Mouse (Mus musculus) cerebellum, adult 2 months (tissue): ENCODE results near the gene Jazf1. TPM values are rescaled to one million over a fixed set of nuclear protein-coding genes. Genes with fewer than 3 reads are reported as not detected.

Experiments used
- DNase-seq, 2 experiments: peaks; one replicate each; pipeline ENCODE4 v3.0.0; 2021
- H3K27ac ChIP-seq: fragments of 200-500 bp; 2 replicates; pipeline ENCODE4 v1.5.1; 2012; ENCODE audit warnings: low read length, control low read depth, inconsistent platforms; ENCODE audit not compliant: insufficient read depth
- H3K27me3 ChIP-seq: fragments of 200-500 bp; 2 replicates; pipeline ENCODE4 v1.6.1; 2012; ENCODE audit warnings: inconsistent platforms, mild to moderate bottlenecking, low read length, moderate library complexity; ENCODE audit not compliant: control insufficient read depth, insufficient read depth
- H3K4me1 ChIP-seq: fragments of 200-500 bp; 2 replicates; pipeline ENCODE4 v1.6.1; 2011; ENCODE audit warnings: low read length; ENCODE audit not compliant: control insufficient read depth, insufficient read depth
- H3K4me3 ChIP-seq: fragments of 200-500 bp; replicated peaks from 2 replicates; pipeline ENCODE3; 2011; ENCODE audit warnings: mild to moderate bottlenecking, low read depth, low read length, control low read depth; ENCODE audit not compliant: insufficient read depth
- CTCF ChIP-seq: fragments of 200-500 bp; IDR thresholded peaks from 2 replicates; pipeline ENCODE4 v1.5.1; 2011; ENCODE audit warnings: low read depth, mild to moderate bottlenecking, control low read depth, low read length, moderate library complexity, borderline replicate concordance; ENCODE audit not compliant: insufficient read depth
- POLR2A ChIP-seq: fragments of 200-500 bp; IDR thresholded peaks from 2 replicates; pipeline ENCODE4 v1.6.1; 2011; ENCODE audit warnings: low read length, control low read depth, borderline replicate concordance; ENCODE audit not compliant: insufficient read depth
- WGBS: fragments of 180-500 bp; shearing (Covaris S2); methylation state at CpG from one replicate; pipeline ENCODE4 v1.1.7; 2018; 5-methylcytosine and 5-hydroxymethylcytosine counted together
- polyA plus RNA-seq: library from polyadenylated mRNA; depleted of rRNA; stranded (reverse); fragments of >200 nt; gene quantifications from 2 replicates; pipeline ENCODE4 v1.2.3, GENCODE M21; 2012

Gene Jazf1
- polyA plus RNA-seq, 1 experiment = 11.4 TPM

DNA sequence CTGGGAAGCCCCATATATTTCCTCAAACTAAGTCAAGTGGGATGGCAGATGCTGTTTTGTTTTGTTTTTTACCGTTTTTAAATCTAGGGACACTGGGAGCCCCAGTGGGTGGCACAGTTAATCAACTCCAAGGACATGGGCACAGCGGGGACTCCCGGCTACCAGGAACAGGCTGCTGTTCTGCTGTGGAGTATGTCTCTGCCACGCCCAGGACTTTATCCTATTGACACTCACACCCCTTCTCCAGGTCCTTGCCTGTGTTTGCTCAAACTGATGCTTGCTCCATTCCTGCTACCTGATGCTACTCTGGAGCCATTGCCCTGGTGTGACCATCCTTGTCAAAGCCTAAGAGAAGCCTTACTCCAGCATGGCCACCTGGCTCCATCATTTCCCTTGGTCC is 277.6 kb downstream of the Jazf1 start:
- H3K27me3 ChIP-seq = no peaks in the 10 kb centered on the region
- H3K4me1 ChIP-seq = no peaks in the 10 kb centered on the region
- H3K4me3 ChIP-seq = no peak overlapping the region
- no peak for TF ChIP-seq CTCF
- no peak for TF ChIP-seq POLR2A
- 70% methylated on average over 4 of the region's 4 CpGs for WGBS
- no peak for DNase-seq
- H3K27ac ChIP-seq = no peak overlapping the region

DNA sequence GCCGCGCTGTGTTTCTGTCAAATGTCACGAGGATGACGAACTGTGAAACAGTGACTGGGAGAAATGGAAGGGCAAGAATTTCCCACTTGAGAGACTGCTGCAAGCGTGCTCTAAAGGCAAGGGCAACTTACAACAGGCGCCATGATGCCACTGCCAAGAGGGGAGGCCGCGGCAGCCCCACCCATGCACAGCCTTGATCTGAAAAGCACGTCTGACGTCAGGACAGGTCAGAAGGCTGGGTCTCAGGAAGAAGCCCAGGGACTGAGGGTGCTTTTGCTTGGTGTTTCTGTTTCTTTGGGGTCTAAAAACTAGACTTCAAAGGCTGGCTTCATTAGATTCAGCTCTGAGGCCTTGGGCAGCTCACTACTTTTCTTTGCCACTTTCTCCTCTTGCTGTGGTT is 278.1 kb downstream of the Jazf1 start:
- no peaks in the 10 kb centered on the region for H3K4me1 ChIP-seq
- no peak overlapping the region for H3K4me3 ChIP-seq
- H3K27ac ChIP-seq = no peak overlapping the region
- 91% methylated on average over 10 of the region's 10 CpGs for WGBS
- TF ChIP-seq CTCF (no peak), POLR2A (no peak)
- no peak for DNase-seq
- H3K27me3 ChIP-seq = no peaks in the 10 kb centered on the region

DNA sequence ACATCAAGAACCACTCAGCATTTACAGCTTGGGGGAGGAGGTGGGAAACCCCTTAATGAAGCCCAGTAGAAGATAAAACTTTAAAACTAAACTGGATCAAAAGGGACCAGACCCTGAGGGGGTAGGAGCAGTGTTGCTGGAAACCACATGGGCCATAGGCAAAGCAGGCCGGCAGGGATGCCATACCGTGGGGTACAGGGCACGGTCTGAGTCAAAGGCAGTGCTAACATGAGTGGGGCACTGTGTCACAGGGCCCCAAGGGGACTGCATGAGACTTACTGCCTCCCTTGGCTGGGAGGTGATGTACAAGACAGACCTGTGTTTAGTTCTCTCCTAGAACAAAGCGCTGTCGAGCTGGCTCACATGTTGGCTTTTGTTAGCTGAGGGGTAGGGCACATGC is 288.9 kb downstream of the Jazf1 start:
- TF ChIP-seq CTCF = no peak
- no peak for TF ChIP-seq POLR2A
- H3K27me3 ChIP-seq = no peaks in the 10 kb centered on the region
- H3K4me3 ChIP-seq = no peak overlapping the region
- WGBS = 90% methylated on average over 5 of the region's 5 CpGs
- no peak for DNase-seq
- H3K4me1 ChIP-seq = no peaks in the 10 kb centered on the region
- H3K27ac ChIP-seq = no peak overlapping the region

DNA sequence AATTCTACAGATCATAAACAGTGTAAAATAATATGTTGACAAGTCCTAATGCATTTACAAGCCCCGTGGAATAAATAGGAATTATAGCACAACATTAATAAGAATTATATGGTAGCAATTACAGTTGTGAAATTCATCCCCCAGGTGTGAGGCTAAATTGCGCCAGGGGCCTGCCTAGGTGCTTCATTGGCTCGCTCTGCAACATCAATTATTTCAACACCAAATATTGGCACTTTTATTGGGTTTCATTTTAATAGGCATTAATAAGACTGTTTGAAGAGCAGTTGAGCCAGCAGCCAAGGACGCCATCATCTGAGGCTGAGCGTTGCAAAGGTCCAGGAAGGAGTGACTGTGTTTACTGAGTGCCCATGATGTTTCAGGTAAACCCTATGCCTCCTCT is 289.9 kb downstream of the Jazf1 start:
- no peaks in the 10 kb centered on the region for H3K4me1 ChIP-seq
- DNase-seq = no peak
- WGBS = 96% methylated on average over 5 of the region's 5 CpGs
- no peak overlapping the region for H3K4me3 ChIP-seq
- no peaks in the 10 kb centered on the region for H3K27me3 ChIP-seq
- no peak for TF ChIP-seq POLR2A
- TF ChIP-seq CTCF = no peak
- H3K27ac ChIP-seq = no peak overlapping the region

DNA sequence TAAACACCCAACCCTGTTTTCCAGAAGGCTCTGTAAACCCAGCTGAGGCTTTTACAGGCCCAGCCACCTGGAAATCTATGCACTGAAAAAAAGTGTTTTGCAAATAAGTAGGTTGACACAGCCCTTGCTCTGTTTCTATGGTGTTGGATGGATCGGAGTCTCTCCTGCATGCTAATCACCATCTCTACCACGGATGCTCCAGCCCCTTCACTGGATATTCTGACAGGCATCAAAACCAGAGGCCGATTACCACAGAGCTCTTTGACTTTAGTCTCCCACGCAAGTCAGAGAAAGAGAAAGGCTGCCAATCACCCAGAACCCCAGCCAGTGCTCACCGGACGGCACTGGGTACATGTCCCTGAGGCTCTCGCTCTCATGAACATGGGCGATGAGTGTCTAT is 291.4 kb downstream of the Jazf1 start:
- Histone ChIP-seq H3K27ac (no peak overlapping the region), H3K27me3 (no peaks in the 10 kb centered on the region), H3K4me3 (no peak overlapping the region), H3K4me1 (no peaks in the 10 kb centered on the region)
- DNase-seq = no peak
- no peak for TF ChIP-seq CTCF
- no peak for TF ChIP-seq POLR2A
- WGBS = 62% methylated on average over 8 of the region's 8 CpGs

DNA sequence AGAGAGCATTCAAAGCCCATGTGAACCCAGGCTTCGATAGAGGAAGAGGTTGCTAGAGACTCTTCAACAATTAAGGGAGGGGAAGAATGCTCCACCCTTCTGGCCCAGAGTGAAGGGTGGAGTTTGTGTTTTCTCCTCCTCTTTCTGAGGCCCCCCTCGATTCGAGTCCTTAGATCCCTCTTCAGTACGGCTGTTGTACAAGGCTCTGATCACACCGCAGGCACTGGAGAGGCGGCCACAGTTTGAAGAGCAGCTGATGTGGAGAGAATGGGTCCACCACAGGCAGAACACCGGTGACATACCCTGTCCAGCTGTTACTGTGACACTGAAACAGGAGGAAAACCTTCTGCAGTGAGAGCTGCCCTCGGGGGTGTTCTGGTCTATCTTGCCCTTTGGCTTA is 292.5 kb downstream of the Jazf1 start:
- Histone ChIP-seq H3K4me1 (no peaks in the 10 kb centered on the region), H3K27me3 (no peaks in the 10 kb centered on the region), H3K4me3 (no peak overlapping the region), H3K27ac (no peak overlapping the region)
- WGBS = 80% methylated on average over 8 of the region's 8 CpGs
- TF ChIP-seq CTCF (no peak), POLR2A (no peak)
- no peak for DNase-seq

DNA sequence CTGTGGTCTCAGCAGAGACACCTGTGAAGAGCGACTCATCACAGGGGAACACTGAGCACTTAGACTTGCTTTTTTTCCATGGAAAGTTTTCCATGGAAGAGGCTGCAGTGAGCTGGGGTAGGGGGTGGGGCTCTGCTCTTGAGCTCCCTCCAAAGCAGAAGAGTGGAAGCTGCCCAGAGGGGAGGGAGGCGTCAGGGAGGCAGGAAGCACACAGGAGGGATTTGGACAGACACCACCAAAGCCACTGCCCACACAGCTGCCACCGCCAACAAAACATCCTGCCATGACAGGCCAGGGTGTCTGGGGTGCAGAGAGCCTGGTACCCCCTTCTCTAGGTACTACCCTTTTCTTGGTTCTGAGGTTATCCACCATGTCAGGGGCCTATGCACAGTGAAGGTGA is 293.1 kb downstream of the Jazf1 start:
- H3K4me1 ChIP-seq = no peaks in the 10 kb centered on the region
- no peak overlapping the region for H3K4me3 ChIP-seq
- no peaks in the 10 kb centered on the region for H3K27me3 ChIP-seq
- no peak for DNase-seq
- H3K27ac ChIP-seq = no peak overlapping the region
- TF ChIP-seq CTCF = no peak
- no peak for TF ChIP-seq POLR2A
- WGBS = 76% methylated on average over 3 of the region's 3 CpGs

DNA sequence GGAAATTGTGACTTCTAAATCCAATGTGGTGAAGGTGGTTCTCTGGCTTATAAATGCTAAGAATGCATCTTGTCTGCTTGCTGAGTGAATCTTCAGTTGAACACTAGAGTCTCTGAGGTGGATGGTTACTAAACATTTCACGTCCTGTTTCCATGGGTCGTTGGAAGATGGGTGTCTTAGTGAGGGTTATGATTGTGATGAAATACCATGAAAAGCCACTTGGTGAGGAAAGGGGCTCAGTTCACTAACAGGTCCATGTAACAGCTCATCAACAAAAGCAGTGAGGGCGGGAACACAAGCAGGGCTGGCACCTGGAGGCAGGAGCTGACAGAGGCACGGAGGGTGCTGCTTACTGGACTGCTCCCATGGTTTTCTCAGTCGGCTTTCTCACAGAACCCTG is 295.3 kb downstream of the Jazf1 start:
- Histone ChIP-seq H3K27me3 (no peaks in the 10 kb centered on the region), H3K27ac (no peak overlapping the region), H3K4me3 (no peak overlapping the region), H3K4me1 (no peaks in the 10 kb centered on the region)
- DNase-seq = no peak
- WGBS = 80% methylated on average over 5 of the region's 5 CpGs
- TF ChIP-seq POLR2A (no peak), CTCF (no peak)
